Mouse (Mus musculus): Measurements from ENCODE around the gene Aqp6. TPM values are rescaled to one million over a fixed set of nuclear protein-coding genes. Genes with fewer than 3 reads are reported as not detected.
A peak's percentile ranks its signal among the peaks of the same experiment; 100 is the strongest.

The Aqp6 gene
- total RNA-seq, 2 experiments from 2014 or later: not detected

DNA sequence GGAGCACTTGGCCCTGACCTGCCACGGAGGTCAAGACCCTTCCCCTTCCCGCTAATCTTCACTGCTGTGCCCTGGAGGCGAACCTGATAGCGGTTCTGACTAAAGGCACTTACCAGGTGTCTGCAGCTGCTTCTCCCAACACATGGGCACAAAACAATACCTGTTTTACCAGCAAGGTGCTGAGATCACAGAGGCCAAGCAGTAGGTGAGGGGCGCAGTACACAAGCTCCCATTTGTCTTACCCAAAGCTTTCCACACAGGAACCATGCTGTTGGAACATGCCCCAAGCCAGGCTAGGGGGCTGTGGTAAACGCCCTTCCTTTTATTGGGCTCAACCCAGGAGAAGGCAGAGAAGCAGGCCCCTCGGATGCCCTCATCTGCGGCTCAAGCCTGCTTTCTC, 3.6 kb upstream of the Aqp6 start:
- DNase-seq: no peak

- DNase-seq: no peak
Observed at GRCm38 (mm10) chr15:99599245-99600070, 1.7 kb upstream of the Aqp6 start.

GRCm38 (mm10) chr15:99601823-99602120, 572 bp downstream of the Aqp6 start:
- no peak for DNase-seq

GRCm38 (mm10) chr15:99602206-99602820, 1.1 kb downstream of the Aqp6 start:
- DNase-seq: no peak

- DNase-seq: no peak
Observed at GRCm38 (mm10) chr15:99603216-99603615, 2.0 kb downstream of the Aqp6 start.

DNA sequence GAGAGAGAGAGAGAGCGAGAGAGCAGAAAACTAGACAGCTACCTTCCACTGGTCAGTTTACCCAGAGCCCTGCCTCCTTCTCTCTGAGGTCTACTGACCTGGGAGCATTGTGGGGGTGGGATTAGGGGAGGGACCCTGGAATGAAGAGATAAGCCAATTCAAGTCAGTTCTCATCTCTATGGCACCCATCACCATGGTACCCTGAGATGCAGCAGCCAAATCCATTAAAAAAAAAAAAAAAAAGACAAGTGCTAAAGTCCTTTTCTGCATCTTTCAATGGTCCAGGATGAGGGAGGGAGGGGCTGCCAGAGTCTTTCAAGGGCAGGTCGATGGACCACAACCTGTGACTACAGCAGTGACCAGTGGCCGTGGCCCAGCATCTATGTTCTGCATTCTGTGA, 4.4 kb downstream of the Aqp6 start:
- no peak for DNase-seq

DNA sequence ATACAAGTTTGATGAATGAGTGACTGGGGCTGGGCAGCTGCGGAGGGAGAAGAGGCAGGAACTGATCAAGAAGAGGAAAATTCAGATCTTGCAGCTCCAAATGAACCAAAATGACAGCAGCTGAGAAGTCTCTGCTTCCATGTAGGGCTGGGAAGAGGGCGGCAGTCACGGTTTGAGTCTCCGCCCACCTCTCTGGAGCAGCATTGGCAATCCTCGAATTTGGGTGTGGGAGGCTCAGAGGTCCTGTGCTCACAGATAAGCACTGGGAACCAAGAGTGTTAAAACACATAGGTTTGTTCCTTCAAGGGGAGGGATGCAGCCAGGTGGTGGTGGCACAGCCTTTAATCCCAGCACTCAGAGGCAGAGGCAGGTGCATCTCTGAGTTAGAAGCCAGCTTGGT, 5.3 kb downstream of the Aqp6 start:
- DNase-seq: no peak

GRCm38 (mm10) chr15:99607388-99608113, 6.4 kb downstream of the Aqp6 start:
- no peak for DNase-seq

DNA sequence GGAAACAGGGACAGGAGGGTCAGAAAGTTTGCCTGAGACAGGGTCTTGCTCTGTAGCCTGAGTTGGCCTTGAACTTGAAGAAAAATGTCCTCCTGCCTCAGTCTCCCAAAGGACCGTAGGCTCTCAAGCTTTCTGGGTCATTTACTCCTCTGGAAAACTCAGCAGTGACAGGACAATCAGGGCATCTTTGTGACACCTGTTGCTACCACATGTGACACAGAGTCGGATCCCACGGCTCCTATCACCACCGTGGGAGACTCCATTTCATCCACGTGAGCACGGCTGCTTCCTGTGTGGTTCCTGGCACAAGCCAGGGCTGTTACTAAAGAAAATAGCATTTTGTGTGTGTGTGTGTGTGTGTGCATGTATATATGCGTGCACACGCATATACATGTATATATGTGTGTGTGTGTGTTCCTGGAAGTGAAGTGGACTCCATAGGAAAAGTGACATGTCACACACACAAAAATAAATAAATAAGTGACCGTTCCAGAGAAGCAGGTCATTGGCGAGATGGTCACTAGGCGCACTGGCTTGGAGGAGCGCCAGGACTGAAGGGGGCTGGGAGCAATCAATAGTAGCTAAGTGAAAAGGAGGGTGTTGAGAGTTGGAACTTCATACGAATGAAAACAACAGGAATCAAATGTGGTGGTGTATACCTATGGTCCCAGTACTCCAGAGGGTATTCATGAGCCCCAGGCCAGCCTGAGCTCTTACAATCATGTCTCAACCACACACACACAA, 7.4 kb downstream of the Aqp6 start:
- no peak for DNase-seq

DNA sequence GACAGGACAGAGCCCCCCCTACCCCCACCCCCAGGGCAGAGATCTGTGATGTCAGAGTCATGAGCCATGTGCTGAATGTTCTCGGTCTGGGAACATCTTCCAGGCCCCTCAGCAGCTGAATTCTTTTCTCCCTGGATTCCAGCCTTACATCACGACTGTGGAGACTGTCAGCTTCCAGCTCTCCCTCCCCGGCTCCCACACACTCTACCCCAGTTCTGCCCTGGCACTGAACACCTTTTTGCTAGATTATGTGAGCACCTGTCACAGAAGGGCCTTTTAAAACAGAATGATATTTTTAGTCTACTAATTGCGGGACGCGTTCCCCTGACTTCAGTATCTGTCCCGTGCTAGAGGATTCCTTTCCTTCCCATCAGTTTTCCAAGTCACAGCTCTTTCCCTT, 10.4 kb downstream of the Aqp6 start:
- DNase-seq: no peak

DNA sequence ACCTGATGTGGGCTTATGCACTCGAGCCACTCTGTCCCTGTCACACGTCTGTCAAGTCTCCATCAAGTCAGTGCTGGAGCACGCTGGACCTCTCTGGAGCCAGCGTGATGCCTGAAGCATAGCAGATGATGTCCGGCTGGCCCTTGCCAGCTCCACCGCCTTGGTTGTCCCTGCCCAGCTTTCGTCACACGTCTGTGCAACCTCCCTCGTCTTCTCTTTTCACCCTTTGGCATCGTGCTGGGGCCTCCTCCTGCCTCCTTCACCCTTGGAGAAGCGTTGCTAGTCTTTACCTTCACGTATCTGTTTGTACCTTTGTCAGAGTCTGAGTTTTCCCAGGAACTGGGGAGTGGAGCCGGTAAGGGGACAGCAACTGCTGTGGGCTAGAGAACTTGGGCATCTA, 13.1 kb downstream of the Aqp6 start:
- no peak for DNase-seq

DNA sequence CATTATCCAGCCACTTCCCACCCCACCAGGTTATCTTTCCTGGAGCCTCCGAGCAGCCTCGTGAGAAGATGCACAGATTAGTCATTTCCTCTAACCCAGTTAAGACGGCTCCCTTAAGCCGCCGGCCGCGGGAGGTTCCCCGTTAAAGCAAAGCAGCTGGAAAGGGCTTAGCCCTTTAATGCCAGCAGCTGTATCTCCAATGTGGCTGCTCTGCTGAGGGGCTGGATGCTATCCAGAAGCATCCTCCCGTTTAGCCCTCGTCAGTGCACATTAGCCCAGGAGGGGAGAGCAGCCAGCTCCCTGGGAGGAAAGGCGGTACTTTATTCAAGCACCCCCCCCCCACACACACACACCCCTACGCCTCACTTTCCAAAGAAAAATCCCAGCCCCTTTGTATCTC, 13.6 kb downstream of the Aqp6 start:
- peak; percentile 11 for DNase-seq

DNA sequence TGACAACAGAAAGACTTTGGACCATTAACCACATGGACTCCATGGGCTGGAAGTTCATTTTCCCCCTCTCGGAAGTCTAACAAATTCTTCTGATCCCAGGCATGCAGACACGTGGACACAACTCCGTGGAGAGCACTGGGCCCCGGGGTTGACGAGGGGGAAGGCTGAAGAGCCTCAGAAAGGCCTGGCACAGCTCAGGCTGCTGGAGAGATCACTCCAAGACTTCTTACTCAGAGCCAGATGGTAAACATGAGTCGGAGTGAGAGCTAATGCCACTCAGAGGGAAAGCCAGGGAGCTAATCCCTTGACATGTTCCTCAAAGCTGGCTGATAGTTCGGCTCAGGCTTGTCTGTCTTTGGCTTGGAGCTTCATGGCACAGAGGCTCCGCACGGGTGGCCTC, 14.0 kb downstream of the Aqp6 start:
- no peak for DNase-seq

DNA sequence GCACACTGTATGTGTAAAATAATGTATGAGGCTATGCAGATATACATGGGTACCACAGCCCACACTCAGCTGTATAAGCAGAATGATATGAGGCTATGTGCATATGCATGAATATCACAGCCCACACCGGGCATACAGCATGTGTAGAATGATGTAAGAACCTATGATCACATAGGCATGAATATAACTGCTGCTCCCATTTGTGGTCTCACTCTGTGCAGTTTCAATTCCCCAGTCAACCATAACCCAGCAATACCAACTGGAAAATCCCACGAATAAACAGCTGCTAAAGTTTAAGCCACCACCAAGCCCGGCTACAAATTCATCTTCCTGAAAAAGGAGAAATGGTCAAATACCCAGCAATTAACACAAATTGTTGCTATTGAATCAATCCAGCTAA, 17.4 kb downstream of the Aqp6 start:
- DNase-seq: no peak

DNA sequence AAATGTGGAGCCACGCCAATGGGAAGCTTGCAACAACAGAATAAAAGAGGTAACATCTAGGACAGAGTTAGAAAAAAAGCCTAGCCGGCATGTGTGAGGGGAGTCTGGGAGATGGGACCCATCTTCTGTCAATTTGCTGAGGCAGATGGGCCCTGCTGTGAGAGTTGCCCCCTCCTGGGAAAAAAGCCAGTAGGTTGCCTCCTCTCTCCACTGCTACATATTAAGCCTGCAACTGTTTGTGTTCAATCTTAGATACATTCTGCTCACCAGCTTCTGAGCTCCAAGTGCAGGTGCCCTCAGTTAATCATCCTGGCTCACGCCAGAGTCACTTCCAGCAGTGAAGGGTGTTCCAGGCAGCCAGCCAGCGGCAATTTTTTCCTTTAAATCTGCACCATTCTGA, 18.6 kb downstream of the Aqp6 start:
- DNase-seq: no peak

GRCm38 (mm10) chr15:99622063-99622462, 20.9 kb downstream of the Aqp6 start:
- DNase-seq: no peak

GRCm38 (mm10) chr15:99631618-99632017, 30.4 kb downstream of the Aqp6 start:
- no peak for DNase-seq

- no peak for DNase-seq
Observed at GRCm38 (mm10) chr15:99634702-99635101, 33.5 kb downstream of the Aqp6 start.

GRCm38 (mm10) chr15:99637405-99638123, 36.4 kb downstream of the Aqp6 start:
- no peak for DNase-seq

GRCm38 (mm10) chr15:99638124-99638485, 36.9 kb downstream of the Aqp6 start:
- DNase-seq: no peak

GRCm38 (mm10) chr15:99642622-99643021, 41.4 kb downstream of the Aqp6 start:
- DNase-seq: no peak

DNA sequence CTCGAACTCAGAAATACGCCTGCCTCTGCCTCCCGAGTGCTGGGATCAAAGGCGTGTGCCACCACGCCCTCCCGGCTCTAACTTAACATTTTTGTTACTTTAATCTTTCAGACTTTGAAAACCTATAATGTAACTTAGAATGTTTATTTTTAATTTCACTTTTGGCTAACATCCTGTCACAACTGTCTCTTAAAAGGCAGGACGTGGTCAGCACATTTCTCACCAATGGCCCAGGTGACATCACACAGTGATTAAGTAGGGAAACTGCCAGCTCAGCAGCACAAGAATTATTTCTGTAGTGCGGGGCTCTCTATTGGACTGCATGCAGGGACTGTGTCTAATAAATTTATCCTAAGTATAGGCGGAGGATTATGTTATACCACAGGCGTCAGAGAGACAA, 42.6 kb downstream of the Aqp6 start:
- DNase-seq: no peak
